Mouse (Mus musculus) 3134 (cell line): ENCODE results near the gene Zfp1.
A peak's percentile ranks its signal among the peaks of the same experiment; 100 is the strongest.

Source experiments
- DNase-seq: peaks from one replicate; pipeline ENCODE4 v3.0.0-alpha.2; 2011; ENCODE audit warnings: low spot score; ENCODE audit not compliant: insufficient read length; ENCODE audit errors: extremely low read depth

Gene Zfp1

GRCm38 (mm10) chr8:111643264-111644141, at the start of gene Zfp1:
TSS of gene Zfp1 (plus strand) at chr8:111643401.
- peak; percentile 95 for DNase-seq

- no peak for DNase-seq
Measured at GRCm38 (mm10) chr8:111594044-111594840, 49.0 kb upstream of the Zfp1 start.

GRCm38 (mm10) chr8:111594951-111595350, 48.2 kb upstream of the Zfp1 start:
- DNase-seq = no peak

- DNase-seq = no peak
Measured at GRCm38 (mm10) chr8:111595712-111596484, 47.3 kb upstream of the Zfp1 start.

GRCm38 (mm10) chr8:111596485-111596821, 46.7 kb upstream of the Zfp1 start:
- no peak for DNase-seq

- no peak for DNase-seq
Measured at GRCm38 (mm10) chr8:111597310-111597709, 45.9 kb upstream of the Zfp1 start.

GRCm38 (mm10) chr8:111599707-111600444, 43.3 kb upstream of the Zfp1 start:
- no peak for DNase-seq

- DNase-seq = no peak
Measured at GRCm38 (mm10) chr8:111602050-111602449, 41.2 kb upstream of the Zfp1 start.

- DNase-seq = no peak
Measured at GRCm38 (mm10) chr8:111604986-111605385, 38.2 kb upstream of the Zfp1 start.

- no peak for DNase-seq
Measured at GRCm38 (mm10) chr8:111606961-111607360, 36.2 kb upstream of the Zfp1 start.

- DNase-seq = no peak
Measured at GRCm38 (mm10) chr8:111607414-111607813, 35.8 kb upstream of the Zfp1 start.

- DNase-seq = no peak
Measured at GRCm38 (mm10) chr8:111613181-111613580, 30.0 kb upstream of the Zfp1 start.

- no peak for DNase-seq
Measured at GRCm38 (mm10) chr8:111614786-111615701, 28.2 kb upstream of the Zfp1 start.

GRCm38 (mm10) chr8:111617812-111618211, 25.4 kb upstream of the Zfp1 start:
- no peak for DNase-seq

GRCm38 (mm10) chr8:111618273-111618672, 24.9 kb upstream of the Zfp1 start:
- DNase-seq = no peak

GRCm38 (mm10) chr8:111619936-111620335, 23.3 kb upstream of the Zfp1 start:
- DNase-seq = peak; percentile 55

GRCm38 (mm10) chr8:111622104-111622503, 21.1 kb upstream of the Zfp1 start:
- no peak for DNase-seq

GRCm38 (mm10) chr8:111622553-111622952, 20.6 kb upstream of the Zfp1 start:
- no peak for DNase-seq
